Mouse (Mus musculus) kidney, embryonic 14.5 days (tissue): ENCODE measurements around the gene Gjc3. TPM values are rescaled to one million over a fixed set of nuclear protein-coding genes. Genes with fewer than 3 reads are reported as not detected.
"Not testable (repeated sequence)": the region's sequence is repeated elsewhere in the genome, so short reads cannot be mapped to it uniquely, and the experiment has no call there.

Source experiments
- ATAC-seq: fragments of 200-750 bp; cut with Nextera tagmentation; 2 replicates; pipeline ENCODE4 v1.8.0; 2017; ENCODE audit warnings: moderate number of reproducible peaks, mild to moderate bottlenecking, moderate TSS enrichment, moderate library complexity; ENCODE audit not compliant: low FRiP score, low TSS enrichment
- H3K27ac ChIP-seq: fragments of 300-500 bp; sonication (generic); 2 replicates; pipeline ENCODE4 v1.5.1; 2014; ENCODE audit warnings: low read depth, mild to moderate bottlenecking, low read length, moderate library complexity, mixed read lengths
- H3K27me3 ChIP-seq: fragments of 300-500 bp; sonication (generic); 2 replicates; pipeline ENCODE4 v1.6.1; 2014; ENCODE audit warnings: mild to moderate bottlenecking, low read length; ENCODE audit not compliant: control insufficient read depth, insufficient read depth
- H3K36me3 ChIP-seq: fragments of 300-500 bp; sonication (generic); 2 replicates; pipeline ENCODE4 v1.6.1; 2014; ENCODE audit warnings: low read length, mixed read lengths; ENCODE audit not compliant: control insufficient read depth, insufficient read depth
- H3K4me1 ChIP-seq: fragments of 300-500 bp; sonication (generic); 2 replicates; pipeline ENCODE4 v1.6.1; 2014; ENCODE audit warnings: low read length, mixed read lengths; ENCODE audit not compliant: control insufficient read depth, insufficient read depth
- H3K4me2 ChIP-seq: fragments of 300-500 bp; sonication (generic); replicated peaks from 2 replicates; pipeline ENCODE4 v1.6.1; 2014; ENCODE audit warnings: low read depth, mild to moderate bottlenecking, low read length
- H3K4me3 ChIP-seq: fragments of 300-500 bp; sonication (generic); 2 replicates; pipeline ENCODE4 v1.5.1; 2014; ENCODE audit warnings: mild to moderate bottlenecking, low read length
- H3K9ac ChIP-seq: fragments of 300-500 bp; sonication (generic); 2 replicates; pipeline ENCODE4 v1.6.1; 2014; ENCODE audit warnings: low read depth, mild to moderate bottlenecking, low read length, moderate library complexity
- H3K9me3 ChIP-seq: fragments of 300-500 bp; sonication (generic); 2 replicates; pipeline ENCODE4 v1.6.1; 2016; ENCODE audit warnings: low read length; ENCODE audit not compliant: control insufficient read depth
- WGBS: fragments of 180-500 bp; shearing (Covaris S2); extraction: QIAGEN DNeasy Blood & Tissue Kit; methylation state at CpG from one replicate; pipeline ENCODE4 v1.1.7; 2014; 5-methylcytosine and 5-hydroxymethylcytosine counted together
- polyA plus RNA-seq: library from polyadenylated mRNA; unstranded; fragments of >200 nt; fragmentation: Nextera tagmentation; extraction: Ambion mirVana; gene quantifications from 2 replicates; pipeline ENCODE4 v1.2.1, GENCODE M21; 2014

Gjc3 gene
- polyA plus RNA-seq, 1 experiment from 2014 or later, result not detected

- WGBS, result 65% methylated on average over 2 of the region's 2 CpGs
These were observed 10.3 kb upstream of the Gjc3 start for GRCm38 (mm10) chr5:137973161-137973560.

DNA sequence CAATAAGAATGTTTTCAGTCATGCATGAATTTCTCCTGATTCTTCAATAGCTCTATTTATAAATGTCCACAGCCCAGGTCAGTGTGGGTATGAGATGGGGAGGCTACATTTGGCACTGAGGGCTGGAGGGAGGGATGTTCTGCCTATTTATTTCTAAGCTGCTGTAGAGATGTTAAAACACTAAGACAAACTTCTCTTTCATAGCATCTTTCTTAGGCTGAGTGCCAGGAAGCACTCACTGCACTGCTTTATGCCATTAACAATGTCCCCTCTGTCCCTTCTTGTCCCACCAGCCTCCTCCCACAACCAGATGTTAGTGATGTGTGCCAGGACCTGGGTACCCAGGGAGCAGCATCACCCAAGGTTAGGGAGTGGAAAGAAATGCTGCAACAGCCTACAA is 3.6 kb upstream of the Gjc3 start:
- Histone ChIP-seq H3K4me1 (no peaks in the 10 kb centered on the region), H3K27me3 (no peaks in the 10 kb centered on the region), H3K9me3 (no peaks in the 10 kb centered on the region), H3K4me3 (no peak overlapping the region), H3K9ac (no peak overlapping the region), H3K36me3 (no peaks in the 10 kb centered on the region), H3K27ac (no peak overlapping the region), H3K4me2 (no peak overlapping the region)
- ATAC-seq, result no peak

More at GRCm38 (mm10) chr5:137973161-137973560, 10.3 kb upstream of the Gjc3 start:
- Histone ChIP-seq H3K36me3 (no peaks in the 10 kb centered on the region), H3K4me3 (no peak overlapping the region), H3K27ac (no peak overlapping the region), H3K27me3 (no peaks in the 10 kb centered on the region), H3K4me2 (no peak overlapping the region), H3K9me3 (no peaks in the 10 kb centered on the region), H3K4me1 (no peaks in the 10 kb centered on the region), H3K9ac (no peak overlapping the region)
- ATAC-seq, result no peak

- 92% methylated on average over 3 of the region's 3 CpGs for WGBS
These were observed 6.5 kb downstream of the Gjc3 start for GRCm38 (mm10) chr5:137956404-137956803.

DNA sequence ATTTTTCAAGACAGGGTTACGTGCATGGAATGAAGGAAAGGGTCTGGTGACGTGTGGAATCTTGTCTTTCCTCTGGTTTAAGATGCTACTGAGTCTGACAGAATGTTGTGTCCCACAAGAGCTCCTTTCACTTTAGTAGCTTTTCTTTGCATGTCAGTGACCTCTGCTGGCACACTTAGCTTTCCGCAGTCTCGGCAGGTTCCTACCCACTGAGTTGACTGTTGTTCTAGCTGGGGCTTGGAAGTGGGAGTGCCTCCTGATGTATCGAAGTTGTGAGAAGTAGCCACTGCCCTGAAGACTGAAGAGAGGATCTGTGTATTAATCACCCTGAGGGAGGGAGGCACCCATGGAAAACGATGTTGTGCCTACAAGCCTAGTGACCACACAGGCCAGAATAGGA is 11.7 kb downstream of the Gjc3 start:
- H3K4me1 ChIP-seq, result no peaks in the 10 kb centered on the region
- no peaks in the 10 kb centered on the region for H3K36me3 ChIP-seq
- ATAC-seq, result no peak
- H3K9ac ChIP-seq, result no peak overlapping the region
- 35% methylated on average over 6 of the region's 6 CpGs for WGBS
- no peak overlapping the region for H3K4me2 ChIP-seq
- no peaks in the 10 kb centered on the region for H3K9me3 ChIP-seq
- H3K4me3 ChIP-seq, result no peak overlapping the region
- H3K27ac ChIP-seq, result no peak overlapping the region
- H3K27me3 ChIP-seq, result no peaks in the 10 kb centered on the region

More at GRCm38 (mm10) chr5:137956404-137956803, 6.5 kb downstream of the Gjc3 start:
- H3K4me1 ChIP-seq, result no peaks in the 10 kb centered on the region
- no peaks in the 10 kb centered on the region for H3K36me3 ChIP-seq
- no peak overlapping the region for H3K27ac ChIP-seq
- no peak overlapping the region for H3K9ac ChIP-seq
- H3K27me3 ChIP-seq, result no peaks in the 10 kb centered on the region
- no peak for ATAC-seq
- no peak overlapping the region for H3K4me2 ChIP-seq
- H3K9me3 ChIP-seq, result no peaks in the 10 kb centered on the region
- H3K4me3 ChIP-seq, result no peak overlapping the region

- Histone ChIP-seq H3K27ac (no peak overlapping the region), H3K4me2 (no peak overlapping the region), H3K4me3 (no peak overlapping the region), H3K4me1 (no peaks in the 10 kb centered on the region), H3K36me3 (no peaks in the 10 kb centered on the region), H3K9ac (no peak overlapping the region), H3K9me3 (no peaks in the 10 kb centered on the region), H3K27me3 (no peaks in the 10 kb centered on the region)
- no peak for ATAC-seq
These were observed 15.6 kb downstream of the Gjc3 start for GRCm38 (mm10) chr5:137947303-137947702.

DNA sequence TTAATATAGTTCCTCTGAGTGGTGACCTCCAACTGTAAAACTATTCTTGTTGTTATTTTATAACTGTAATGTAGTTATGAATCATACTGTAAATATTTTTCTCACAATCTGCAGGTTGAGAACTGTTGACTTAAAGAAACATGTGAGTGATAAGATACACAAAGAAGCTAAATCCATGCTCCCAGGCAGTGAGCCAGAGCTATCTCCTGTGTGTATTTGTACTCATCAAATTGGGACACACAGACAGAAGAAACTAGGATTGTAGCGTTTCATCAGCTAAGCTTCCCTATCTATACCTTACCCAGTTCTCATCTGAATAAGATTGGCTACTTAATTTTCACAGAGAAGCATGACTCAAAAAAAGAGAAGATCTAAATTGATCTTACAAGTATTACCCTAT is 19.8 kb downstream of the Gjc3 start:
- no peak overlapping the region for H3K4me3 ChIP-seq
- H3K27me3 ChIP-seq, result no peaks in the 10 kb centered on the region
- no peaks in the 10 kb centered on the region for H3K4me1 ChIP-seq
- no peak for ATAC-seq
- H3K4me2 ChIP-seq, result no peak overlapping the region
- H3K27ac ChIP-seq, result no peak overlapping the region
- H3K36me3 ChIP-seq, result no peaks in the 10 kb centered on the region
- H3K9ac ChIP-seq, result no peak overlapping the region
- 83% methylated on average over 1 of the region's 1 CpGs for WGBS
- H3K9me3 ChIP-seq, result no peaks in the 10 kb centered on the region

- no peaks in the 10 kb centered on the region for H3K36me3 ChIP-seq
These were observed 21.9 kb downstream of the Gjc3 start for GRCm38 (mm10) chr5:137940948-137941347.

GRCm38 (mm10) chr5:137937238-137937637 is 25.7 kb downstream of the Gjc3 start:
- no peak overlapping the region for H3K27ac ChIP-seq
- H3K9ac ChIP-seq, result no peak overlapping the region
- no peaks in the 10 kb centered on the region for H3K27me3 ChIP-seq
- ATAC-seq, result no peak
- WGBS, result 58% methylated on average over 4 of the region's 4 CpGs
- H3K4me1 ChIP-seq, result no peaks in the 10 kb centered on the region
- H3K4me3 ChIP-seq, result no peak overlapping the region
- H3K36me3 ChIP-seq, result no peaks in the 10 kb centered on the region
- H3K9me3 ChIP-seq, result no peaks in the 10 kb centered on the region
- no peak overlapping the region for H3K4me2 ChIP-seq

More at GRCm38 (mm10) chr5:137940948-137941347, 21.9 kb downstream of the Gjc3 start:
- no peak overlapping the region for H3K9ac ChIP-seq
- no peak for ATAC-seq
- H3K9me3 ChIP-seq, result no peaks in the 10 kb centered on the region
- no peak overlapping the region for H3K4me3 ChIP-seq
- H3K4me1 ChIP-seq, result no peaks in the 10 kb centered on the region
- no peaks in the 10 kb centered on the region for H3K27me3 ChIP-seq
- no peak overlapping the region for H3K4me2 ChIP-seq
- WGBS, result 62% methylated on average over 4 of the region's 4 CpGs
- no peak overlapping the region for H3K27ac ChIP-seq

DNA sequence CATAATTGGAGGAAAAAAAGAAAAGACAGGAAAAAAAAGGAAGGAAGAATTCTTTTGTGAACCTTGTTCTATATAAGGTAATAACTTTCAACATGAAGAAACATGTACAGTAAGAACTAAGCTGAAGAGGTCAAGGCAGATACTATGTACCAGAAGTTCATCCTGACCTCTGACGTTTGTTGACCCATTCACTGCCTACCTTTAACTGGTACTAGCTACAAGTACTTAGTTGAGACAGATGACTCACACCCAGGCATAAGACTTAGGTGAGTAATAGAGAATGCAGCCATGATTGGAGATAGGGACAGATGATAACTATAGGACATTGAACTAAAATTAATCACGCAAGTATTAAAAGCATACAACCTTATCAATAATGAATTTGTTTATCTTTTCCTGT is 26.4 kb downstream of the Gjc3 start:
- no peak overlapping the region for H3K9ac ChIP-seq
- no peak overlapping the region for H3K27ac ChIP-seq
- H3K4me3 ChIP-seq, result no peak overlapping the region
- H3K4me1 ChIP-seq, result no peaks in the 10 kb centered on the region
- H3K4me2 ChIP-seq, result no peak overlapping the region
- H3K36me3 ChIP-seq, result no peaks in the 10 kb centered on the region
- H3K9me3 ChIP-seq, result no peaks in the 10 kb centered on the region
- no peaks in the 10 kb centered on the region for H3K27me3 ChIP-seq
- WGBS, result 92% methylated on average over 2 of the region's 2 CpGs
- ATAC-seq, result no peak

DNA sequence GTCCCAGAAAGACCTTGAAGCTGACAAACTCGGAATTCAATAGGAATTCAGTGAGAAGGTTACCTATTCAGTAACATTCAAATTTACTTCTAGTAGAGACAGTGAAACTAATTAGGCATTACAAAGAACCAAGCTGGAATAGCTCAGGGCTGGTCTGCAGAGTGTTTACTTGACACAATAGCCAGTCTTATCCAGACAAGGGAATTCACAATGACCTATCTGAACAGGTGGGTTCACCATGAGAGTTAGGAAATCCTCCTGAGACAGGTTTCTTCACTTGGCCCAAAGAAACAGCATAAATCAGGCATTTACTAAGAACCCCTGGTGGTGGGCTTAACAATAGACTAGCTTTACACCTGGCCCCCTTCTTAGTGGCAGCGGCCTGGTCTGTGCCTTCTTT is 29.0 kb downstream of the Gjc3 start:
- H3K9ac ChIP-seq, H3K4me1 ChIP-seq, H3K4me2 ChIP-seq, H3K36me3 ChIP-seq, ATAC-seq, H3K27ac ChIP-seq, H3K27me3 ChIP-seq, H3K4me3 ChIP-seq, H3K9me3 ChIP-seq: not testable (repeated sequence)
- 79% methylated on average over 2 of the region's 2 CpGs for WGBS
